Mouse (Mus musculus): Measurements from ENCODE around the gene Nfkb2. TPM values are rescaled to one million over a fixed set of nuclear protein-coding genes. Genes with fewer than 3 reads are reported as not detected.

Nfkb2 gene
- polyA plus RNA-seq, 2 experiments, result 2.6 to 4.5 TPM

DNA sequence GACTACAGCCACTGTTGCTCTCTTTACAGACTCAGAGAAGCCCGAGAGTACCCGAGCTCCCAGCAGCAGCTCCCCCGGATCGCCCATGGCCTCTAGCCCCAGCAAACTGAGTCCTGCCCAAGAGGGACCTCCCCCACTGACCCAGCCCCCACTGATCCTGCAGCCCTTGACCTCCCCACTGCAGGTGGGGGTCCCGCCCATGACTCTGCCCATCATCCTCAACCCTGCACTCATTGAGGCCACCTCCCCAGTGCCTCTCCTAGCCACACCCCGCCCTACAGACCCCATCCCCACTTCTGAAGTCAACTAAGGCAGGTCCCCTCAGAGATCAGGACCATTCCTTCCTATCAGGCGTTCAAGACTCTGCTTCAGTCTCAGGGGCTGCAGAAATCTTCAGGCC is 18.5 kb upstream of the Nfkb2 start:
- no peak for DNase-seq (ENCODE audit: low read depth in 3 of 3, low spot score in 3 of 3)
- Histone ChIP-seq H3K27ac (no peak overlapping the region), H3K4me3 (ENCODE audit: insufficient read depth in 1 of 2, low read depth in 2 of 2, low read length in 2 of 2) (no peak overlapping the region), H3K4me1 (replicated peaks; ENCODE audit: control insufficient read depth in 2 of 2, insufficient read depth in 2 of 2, low read length in 1 of 2) (no peaks in the 10 kb centered on the region), H3K9me3 (ENCODE audit: control insufficient read depth, low read length) (no peaks in the 10 kb centered on the region), H3K9ac (replicated peaks) (no peak overlapping the region), H3K4me2 (ENCODE audit: low read depth) (no peak overlapping the region), H3K27me3 (ENCODE audit: control insufficient read depth, insufficient read depth, low read length) (no peaks in the 10 kb centered on the region), H3K36me3 (replicated peaks; ENCODE audit: control insufficient read depth, insufficient read depth, low read depth) (no peaks in the 10 kb centered on the region; the same call in none of the 2 replicates)
- no peak for TF ChIP-seq CTCF (IDR thresholded peaks at IDR 0.05; ENCODE audit: low read depth)
- no peak for TF ChIP-seq EP300 (IDR thresholded peaks at IDR 0.05; ENCODE audit: low read depth)
- no peak for ATAC-seq (ENCODE audit: insufficient read depth)
- WGBS (ENCODE audit: insufficient replicate concordance), result 74% methylated on average over 7 of the region's 7 CpGs

DNA sequence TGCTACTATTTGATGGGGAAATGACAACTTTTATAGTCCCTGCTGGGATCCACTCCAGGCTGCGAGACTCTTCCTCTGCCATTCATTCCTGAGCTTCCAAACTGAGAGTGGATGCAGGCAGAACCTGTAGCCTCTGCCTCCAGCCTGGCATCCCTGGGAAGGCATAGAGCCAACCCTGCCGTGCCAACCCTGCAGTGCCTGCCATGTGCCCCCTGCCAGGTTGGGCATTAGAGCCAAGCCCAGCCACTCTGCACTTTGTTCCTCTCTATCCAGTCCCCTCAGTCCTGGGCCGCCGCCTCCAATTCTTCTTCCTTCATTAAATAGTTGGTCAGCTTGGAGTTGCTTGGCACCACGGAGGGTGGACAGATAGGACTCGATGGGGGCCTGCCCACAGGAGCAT is 18.1 kb upstream of the Nfkb2 start:
- WGBS (ENCODE audit: insufficient replicate concordance), result 84% methylated on average over 6 of the region's 6 CpGs
- Histone ChIP-seq H3K27me3 (ENCODE audit: control insufficient read depth, insufficient read depth, low read length) (no peaks in the 10 kb centered on the region), H3K27ac (no peak overlapping the region), H3K9me3 (ENCODE audit: control insufficient read depth, low read length) (no peaks in the 10 kb centered on the region), H3K4me2 (ENCODE audit: low read depth) (no peak overlapping the region), H3K4me1 (replicated peaks; ENCODE audit: control insufficient read depth in 2 of 2, insufficient read depth in 2 of 2, low read length in 1 of 2) (no peaks in the 10 kb centered on the region), H3K9ac (replicated peaks) (no peak overlapping the region), H3K4me3 (ENCODE audit: insufficient read depth in 1 of 2, low read depth in 2 of 2, low read length in 2 of 2) (no peak overlapping the region), H3K36me3 (replicated peaks; ENCODE audit: control insufficient read depth, insufficient read depth, low read depth) (no peaks in the 10 kb centered on the region; the same call in none of the 2 replicates)
- TF ChIP-seq EP300 (IDR thresholded peaks at IDR 0.05; ENCODE audit: low read depth) (no peak), CTCF (IDR thresholded peaks at IDR 0.05; ENCODE audit: low read depth) (no peak)
- no peak for DNase-seq (ENCODE audit: low read depth in 3 of 3, low spot score in 3 of 3)
- ATAC-seq (ENCODE audit: insufficient read depth), result no peak

DNA sequence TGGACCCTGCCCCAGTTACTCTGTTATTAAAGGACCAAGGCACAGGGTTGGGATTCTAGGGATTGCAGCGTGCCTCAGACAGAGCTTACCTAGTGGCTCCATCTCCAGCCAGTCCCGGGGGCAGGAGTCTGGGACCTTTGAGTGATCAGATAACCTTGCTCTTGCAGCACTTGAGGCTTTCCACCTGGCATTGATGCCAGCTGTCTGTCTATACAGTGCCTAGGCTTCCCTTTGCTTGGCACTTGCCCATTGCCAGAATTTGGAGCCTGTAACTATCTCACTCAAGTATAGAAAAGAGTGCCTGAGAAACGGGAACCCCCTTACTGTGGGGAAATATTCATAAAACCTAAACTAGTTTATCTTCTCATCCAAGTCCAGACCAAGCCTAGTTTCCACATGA is 17.2 kb upstream of the Nfkb2 start:
- ATAC-seq (ENCODE audit: insufficient read depth) (no peak), DNase-seq (ENCODE audit: low read depth in 3 of 3, low spot score in 3 of 3) (no peak)
- Histone ChIP-seq H3K36me3 (replicated peaks; ENCODE audit: control insufficient read depth, insufficient read depth, low read depth) (no peaks in the 10 kb centered on the region; the same call in none of the 2 replicates), H3K9ac (replicated peaks) (no peak overlapping the region), H3K4me2 (ENCODE audit: low read depth) (no peak overlapping the region), H3K4me1 (replicated peaks; ENCODE audit: control insufficient read depth in 2 of 2, insufficient read depth in 2 of 2, low read length in 1 of 2) (no peaks in the 10 kb centered on the region), H3K4me3 (ENCODE audit: insufficient read depth in 1 of 2, low read depth in 2 of 2, low read length in 2 of 2) (no peak overlapping the region), H3K27ac (no peak overlapping the region), H3K9me3 (ENCODE audit: control insufficient read depth, low read length) (no peaks in the 10 kb centered on the region), H3K27me3 (ENCODE audit: control insufficient read depth, insufficient read depth, low read length) (no peaks in the 10 kb centered on the region)
- WGBS (ENCODE audit: insufficient replicate concordance), result 75% methylated on average over 3 of the region's 3 CpGs
- TF ChIP-seq CTCF (IDR thresholded peaks at IDR 0.05; ENCODE audit: low read depth), result no peak
- no peak for TF ChIP-seq EP300 (IDR thresholded peaks at IDR 0.05; ENCODE audit: low read depth)

DNA sequence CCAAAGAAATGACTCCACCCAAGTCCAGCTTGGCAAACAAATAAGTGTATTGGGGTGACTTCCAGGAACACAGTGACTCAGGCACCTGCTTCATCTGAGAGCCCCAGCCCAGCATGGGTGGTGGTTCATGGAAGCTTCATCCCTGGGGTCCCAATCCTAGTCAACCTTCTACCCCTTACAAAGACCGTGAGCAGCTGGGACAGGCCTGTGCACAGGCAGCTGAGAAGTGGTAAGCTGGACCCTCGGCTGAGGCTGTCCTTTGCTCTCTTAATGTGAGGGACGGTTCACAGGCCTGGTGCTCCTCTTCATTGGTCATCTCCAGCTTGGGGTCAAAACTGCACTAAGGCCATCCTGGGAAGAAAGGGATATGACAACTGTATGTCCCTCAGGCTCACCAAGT is 16.6 kb upstream of the Nfkb2 start:
- TF ChIP-seq CTCF (IDR thresholded peaks at IDR 0.05; ENCODE audit: low read depth) (no peak), EP300 (IDR thresholded peaks at IDR 0.05; ENCODE audit: low read depth) (no peak)
- no peak for ATAC-seq (ENCODE audit: insufficient read depth)
- 70% methylated on average over 3 of the region's 3 CpGs for WGBS (ENCODE audit: insufficient replicate concordance)

DNA sequence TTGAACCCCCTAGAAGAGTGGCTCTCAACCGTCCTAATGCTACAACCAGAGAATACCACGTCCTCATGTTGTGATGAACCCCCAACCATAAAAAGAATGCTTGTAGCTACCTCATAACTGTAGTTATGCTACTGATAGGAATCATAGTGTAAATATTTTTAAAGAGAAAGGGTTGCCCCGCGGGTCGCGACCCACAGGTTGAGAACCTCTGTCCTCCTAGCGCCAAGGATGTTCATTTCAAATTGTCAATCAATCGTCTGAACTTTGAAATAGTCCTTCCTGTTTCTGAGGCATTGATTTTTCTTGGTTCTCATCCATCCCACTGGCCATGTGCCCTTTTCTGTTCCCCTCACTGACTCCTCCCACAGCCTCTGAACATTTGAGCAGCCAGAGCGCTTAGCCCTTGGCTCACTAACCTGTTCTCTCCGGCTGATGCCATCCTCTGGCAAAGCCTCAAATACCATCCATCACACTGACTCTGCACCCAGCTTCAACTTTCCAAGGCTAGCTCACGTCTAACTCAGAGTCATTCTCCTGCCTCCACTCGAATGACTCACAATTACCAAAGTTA is 13.5 kb upstream of the Nfkb2 start:
- 43% methylated on average over 12 of the region's 12 CpGs for WGBS (ENCODE audit: insufficient replicate concordance)
- no peak overlapping the region for H3K9ac ChIP-seq (replicated peaks)
- H3K9me3 ChIP-seq (ENCODE audit: control insufficient read depth, low read length), result no peaks in the 10 kb centered on the region
- no peaks in the 10 kb centered on the region for H3K27me3 ChIP-seq (ENCODE audit: control insufficient read depth, insufficient read depth, low read length)
- no peak overlapping the region for H3K27ac ChIP-seq
- no peak overlapping the region for H3K4me2 ChIP-seq (ENCODE audit: low read depth)
- no peak for DNase-seq (ENCODE audit: low read depth in 3 of 3, low spot score in 3 of 3)
- H3K4me3 ChIP-seq (ENCODE audit: insufficient read depth in 1 of 2, low read depth in 2 of 2, low read length in 2 of 2), result no peak overlapping the region
- no peaks in the 10 kb centered on the region for H3K4me1 ChIP-seq (replicated peaks; ENCODE audit: control insufficient read depth in 2 of 2, insufficient read depth in 2 of 2, low read length in 1 of 2)
- H3K36me3 ChIP-seq (replicated peaks; ENCODE audit: control insufficient read depth, insufficient read depth, low read depth), result no peaks in the 10 kb centered on the region
- no peak for ATAC-seq (ENCODE audit: insufficient read depth)
- TF ChIP-seq CTCF (IDR thresholded peaks at IDR 0.05; ENCODE audit: low read depth) (no peak), EP300 (IDR thresholded peaks at IDR 0.05; ENCODE audit: low read depth) (no peak)

More for the DNA sequence above, 16.6 kb upstream of the Nfkb2 start:
- Histone ChIP-seq H3K9ac (replicated peaks) (no peak overlapping the region), H3K4me1 (replicated peaks; ENCODE audit: control insufficient read depth in 2 of 2, insufficient read depth in 2 of 2, low read length in 1 of 2) (no peaks in the 10 kb centered on the region), H3K9me3 (ENCODE audit: control insufficient read depth, low read length) (no peaks in the 10 kb centered on the region), H3K36me3 (replicated peaks; ENCODE audit: control insufficient read depth, insufficient read depth, low read depth) (no peaks in the 10 kb centered on the region; the same call in none of the 2 replicates), H3K4me3 (ENCODE audit: insufficient read depth in 1 of 2, low read depth in 2 of 2, low read length in 2 of 2) (no peak overlapping the region), H3K27ac (no peak overlapping the region), H3K4me2 (ENCODE audit: low read depth) (no peak overlapping the region), H3K27me3 (ENCODE audit: control insufficient read depth, insufficient read depth, low read length) (no peaks in the 10 kb centered on the region)
- DNase-seq (ENCODE audit: low read depth in 3 of 3, low spot score in 3 of 3), result no peak
